Mouse (Mus musculus): ENCODE measurements at regions not wholly inside any gene's neighbourhood (a gene's known extent, or its start where the extent isn't known, plus 50 kb on each side); places are given as distances from the start of the nearest gene placed in this dataset.

DNA sequence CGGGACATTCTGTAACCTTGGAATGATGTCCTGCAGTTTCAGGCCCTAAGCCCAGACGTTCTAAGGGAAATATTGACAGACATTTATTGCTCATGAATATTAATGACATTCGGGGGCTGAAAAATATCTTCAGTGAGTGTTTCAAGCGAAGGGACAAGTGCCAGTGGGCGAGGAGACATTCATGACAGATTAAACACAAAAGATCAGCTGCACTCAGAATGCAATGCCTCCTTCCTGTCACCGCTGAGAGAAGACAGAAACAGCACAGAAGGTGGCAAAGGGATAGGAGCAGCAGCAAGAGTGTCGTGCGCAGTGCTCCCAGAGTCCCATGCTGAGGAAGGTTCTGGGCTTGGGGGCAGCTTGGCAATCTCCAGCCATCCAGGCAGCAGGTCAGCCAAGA is 85.1 kb upstream of the Otos start:
- DNase-seq (ENCODE audit: low spot score in 2 of 2), result no peak

DNA sequence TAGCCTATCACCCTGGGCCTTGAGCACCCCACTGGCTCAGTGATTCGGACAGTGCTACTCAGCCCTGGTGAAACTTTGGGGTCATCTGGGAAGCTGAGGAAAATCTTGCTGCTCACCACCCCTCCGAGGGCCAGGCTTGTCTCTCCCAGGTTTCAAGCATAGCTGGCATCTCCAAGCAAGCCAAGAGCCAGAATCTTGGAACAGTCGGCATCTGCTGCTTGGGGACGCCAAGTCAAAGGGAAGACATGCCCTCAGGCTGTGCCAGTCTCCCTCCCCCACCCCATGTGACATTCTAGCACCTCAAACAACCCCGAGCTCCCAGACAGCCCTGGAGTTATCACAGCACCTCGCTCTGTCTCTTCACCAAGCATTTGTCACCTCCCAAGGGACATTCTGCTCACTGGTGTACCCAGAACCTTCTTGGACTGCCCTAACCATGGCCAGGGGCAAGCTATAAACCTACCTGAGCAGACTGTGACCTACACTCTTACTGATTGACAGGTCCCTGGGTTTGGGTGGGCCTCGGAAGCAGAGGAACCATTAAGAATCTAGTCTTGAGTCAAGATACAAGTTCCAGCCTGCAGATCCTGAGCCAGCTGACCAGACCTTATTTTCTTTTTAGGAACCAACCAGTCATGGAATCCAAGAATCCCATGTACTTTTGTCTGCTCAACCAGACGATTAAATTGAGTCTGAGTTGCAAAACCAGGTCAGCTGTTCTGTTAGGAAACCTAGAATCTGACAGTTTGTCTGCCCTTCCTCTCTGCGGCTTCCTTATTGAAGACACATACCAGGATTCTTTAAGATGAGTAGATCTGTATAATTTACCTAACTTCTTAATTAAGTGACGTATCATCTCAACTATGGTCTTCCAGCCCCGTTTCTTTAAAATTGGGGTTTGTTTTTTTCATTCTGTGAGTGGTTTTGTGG is 83.0 kb upstream of the Otos start:
- intact Hi-C loops (cut with DNase I), result no loop called here
- no peak for DNase-seq (ENCODE audit: low spot score in 2 of 2)

More for the DNA sequence above, 85.1 kb upstream of the Otos start:
- intact Hi-C loops (cut with DNase I), result no loop called here

DNA sequence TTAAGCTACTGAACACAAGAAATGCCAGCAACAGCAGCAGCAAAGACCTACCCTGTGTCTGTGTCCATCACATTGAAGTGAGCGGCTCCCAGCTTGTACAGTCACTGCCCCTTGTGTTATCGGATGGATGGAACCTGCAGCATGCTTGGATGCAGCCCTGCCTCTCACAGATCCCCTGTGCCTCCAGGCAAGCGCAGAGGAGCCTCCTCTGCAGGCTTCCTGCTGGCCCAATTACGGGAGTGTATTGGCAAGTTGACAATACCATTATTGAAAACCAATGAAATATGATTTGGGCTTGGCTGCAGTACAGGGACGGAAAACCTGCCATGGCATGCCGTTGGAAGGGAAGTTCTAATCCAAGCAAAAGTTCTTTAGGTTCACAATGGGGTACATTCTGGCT is 81.9 kb upstream of the Otos start:
- intact Hi-C loops (cut with DNase I), result no loop called here
- DNase-seq (ENCODE audit: low spot score in 2 of 2), result peak in 1 of 2 experiments; percentile 16

DNA sequence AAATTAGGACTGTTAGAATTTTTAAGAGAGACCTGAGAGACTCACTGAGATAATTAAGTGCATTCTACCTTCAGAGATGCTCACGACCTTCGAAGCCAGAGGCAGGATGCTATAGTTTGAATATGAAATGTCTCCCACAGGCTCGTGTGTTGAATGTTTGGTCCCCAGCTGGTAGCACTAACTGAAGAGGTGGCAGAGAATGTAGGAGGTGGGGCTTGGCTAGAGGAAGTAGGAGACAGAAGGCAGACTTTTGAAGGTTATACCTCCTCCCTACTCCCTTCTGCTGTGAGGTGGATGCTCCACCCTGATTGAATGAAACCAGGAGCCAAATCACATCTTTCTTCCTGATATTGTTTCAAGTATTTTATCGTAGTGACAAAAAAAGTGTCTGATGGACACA is 79.3 kb upstream of the Otos start:
- intact Hi-C loops (cut with DNase I), result no loop called here
- peak in 1 of 2 experiments; percentile 46 for DNase-seq (ENCODE audit: low spot score in 2 of 2)

DNA sequence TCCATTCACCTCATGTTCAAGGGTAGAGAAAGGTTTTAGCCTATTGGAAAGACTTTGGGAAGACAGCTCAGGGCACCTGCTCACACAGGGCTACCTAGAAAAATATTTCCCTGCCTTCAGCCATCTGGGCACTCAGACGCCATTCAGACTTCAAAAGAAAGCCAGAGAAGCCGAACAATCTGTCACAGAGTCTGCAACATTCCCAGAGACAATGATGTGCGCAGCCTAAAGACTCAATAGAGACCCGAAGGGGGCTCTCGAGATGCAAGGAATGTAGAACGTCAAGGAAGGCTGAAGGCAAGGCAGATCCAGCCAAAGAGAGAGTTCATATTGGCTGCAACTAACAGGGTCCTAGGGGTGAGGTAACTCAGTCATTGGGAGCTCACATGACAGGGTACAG is 78.7 kb upstream of the Otos start:
- intact Hi-C loops (cut with DNase I), result no loop called here
- no peak for DNase-seq (ENCODE audit: low spot score in 2 of 2)

DNA sequence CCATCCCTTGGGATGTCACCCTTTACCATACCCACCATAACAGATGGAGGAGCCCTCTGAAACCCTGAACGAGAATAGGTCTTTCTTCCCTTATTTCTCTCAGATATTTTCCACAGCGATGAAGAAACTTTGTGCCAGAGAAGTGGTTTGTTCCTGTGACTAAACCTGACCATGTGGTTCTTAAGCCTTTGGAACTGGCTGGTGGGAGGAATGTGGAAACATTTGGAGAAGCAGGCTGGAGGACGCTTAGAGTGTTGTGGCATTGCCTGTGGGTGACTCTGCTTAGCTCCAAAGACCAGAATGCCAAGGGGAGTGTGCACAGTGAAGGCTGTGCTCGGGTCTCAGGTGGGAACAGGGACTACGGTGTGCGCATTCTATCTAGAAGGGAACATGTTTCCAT is 77.7 kb upstream of the Otos start:
- DNase-seq (ENCODE audit: low spot score in 2 of 2), result peak; percentile 49 to 58
- intact Hi-C loops (cut with DNase I), result no loop called here

DNA sequence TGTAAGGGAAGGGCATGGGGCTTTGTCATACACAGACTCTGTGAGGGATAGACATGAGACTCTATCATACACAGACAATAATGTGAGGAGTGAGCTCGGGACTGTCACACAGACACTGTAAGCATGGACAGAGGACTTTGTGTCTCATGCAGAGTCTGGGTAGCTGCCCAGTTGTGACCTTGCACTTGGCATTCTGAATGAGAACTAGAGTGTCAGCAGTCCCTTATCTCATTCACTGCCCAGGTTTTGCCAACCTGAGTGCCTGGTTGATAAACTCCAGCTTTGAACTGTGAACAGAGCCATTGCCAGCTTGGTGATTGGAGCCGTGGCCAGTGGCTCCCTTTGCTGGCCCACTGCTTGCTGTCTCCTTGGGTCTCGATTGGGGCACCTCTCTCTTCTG is 75.5 kb upstream of the Otos start:
- intact Hi-C loops (cut with DNase I), result no loop called here
- no peak for DNase-seq (ENCODE audit: low spot score in 2 of 2)

DNA sequence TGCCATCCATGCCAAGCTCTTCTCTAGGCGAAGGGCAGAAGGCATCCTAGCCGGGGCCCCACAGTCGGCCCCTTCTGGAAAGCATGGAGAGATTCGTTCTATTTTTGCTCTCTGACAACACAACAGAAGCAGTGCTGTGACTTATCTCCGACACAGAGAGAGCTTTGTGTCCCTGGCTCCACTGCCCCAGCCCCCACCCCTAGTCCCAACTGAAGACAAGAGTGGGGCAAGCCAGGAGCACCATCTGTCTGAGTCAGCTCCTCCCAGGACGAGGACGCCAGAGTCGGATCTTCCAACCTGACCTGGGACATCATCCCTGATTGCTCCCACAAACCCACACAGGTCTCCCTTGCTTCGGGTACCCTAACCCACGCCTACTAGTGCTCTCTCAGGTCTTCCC is 71.9 kb upstream of the Otos start:
- no peak for DNase-seq (ENCODE audit: low spot score in 2 of 2)
- intact Hi-C loops (cut with DNase I), result no loop called here

DNA sequence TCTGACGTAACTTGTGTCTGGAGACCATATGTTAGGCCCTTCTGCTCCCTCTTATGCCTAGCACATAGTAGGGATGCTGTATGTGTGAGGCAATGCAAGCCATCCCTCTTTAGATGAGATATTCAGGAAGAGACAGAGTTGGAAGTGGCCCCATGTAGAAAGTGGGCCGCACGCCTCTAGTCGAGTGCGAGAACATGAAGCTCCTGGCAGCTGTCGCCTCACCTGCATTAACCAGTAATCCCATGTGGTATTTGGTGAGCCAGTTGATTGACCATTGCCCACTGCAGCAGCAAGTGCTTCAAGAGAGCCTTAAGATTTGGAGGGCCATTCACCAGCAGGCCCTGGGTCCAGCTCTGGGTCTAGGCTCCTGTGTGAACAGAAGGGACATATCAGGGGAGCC is 71.2 kb upstream of the Otos start:
- intact Hi-C loops (cut with DNase I), result no loop called here
- DNase-seq (ENCODE audit: low spot score in 2 of 2), result no peak

DNA sequence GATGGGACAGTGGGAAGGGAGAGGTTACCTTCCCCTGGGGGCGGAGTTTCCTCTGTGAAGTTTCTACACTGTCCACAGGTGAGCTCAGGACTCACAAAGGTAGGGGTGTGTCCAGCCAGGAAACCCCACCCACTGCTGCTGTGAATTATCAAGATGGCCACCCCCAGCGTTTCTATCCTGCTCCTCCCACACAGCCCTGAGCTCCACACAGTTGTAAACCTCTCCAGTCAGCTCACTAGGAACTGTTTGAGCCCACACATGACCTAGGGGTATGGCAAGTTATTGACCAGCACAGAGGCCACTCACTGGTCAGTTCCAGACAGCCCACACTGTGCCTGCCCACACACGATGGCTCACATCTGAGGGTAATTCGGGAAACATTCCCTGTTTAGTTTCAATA is 69.5 kb upstream of the Otos start:
- intact Hi-C loops (cut with DNase I), result no loop called here
- peak in 1 of 2 experiments; percentile 15 for DNase-seq (ENCODE audit: low spot score in 2 of 2)

DNA sequence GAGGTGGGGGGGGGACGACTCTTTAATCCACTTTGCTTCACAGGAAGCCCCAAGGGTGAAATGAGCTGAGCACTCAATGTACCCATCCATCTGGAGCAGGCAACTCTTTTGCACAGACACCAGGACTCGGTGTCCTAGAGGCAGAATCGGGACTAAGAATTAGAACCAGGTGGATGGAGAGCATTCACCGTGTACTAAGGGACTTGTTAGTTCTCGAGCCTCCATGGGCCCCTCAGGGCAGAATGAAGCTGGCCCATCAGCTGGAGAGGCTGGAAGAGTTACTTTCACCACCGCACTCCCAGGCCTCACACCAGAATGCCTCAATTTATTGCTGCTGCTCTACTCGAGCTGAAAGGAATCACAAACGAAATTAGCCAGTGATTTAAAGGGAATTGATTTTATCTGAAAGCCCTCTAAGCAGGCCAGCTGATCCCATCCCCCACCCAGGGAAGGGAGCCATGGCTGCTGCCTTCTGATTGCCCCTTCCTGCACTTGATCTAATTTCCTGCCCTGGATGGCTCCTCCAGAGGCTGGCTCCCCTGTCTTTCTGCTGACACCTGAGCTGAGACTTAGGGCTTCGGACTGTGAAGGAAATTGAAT is 66.2 kb upstream of the Otos start:
- no peak for DNase-seq (ENCODE audit: low spot score in 2 of 2)
- intact Hi-C loops (cut with DNase I), result no loop called here

DNA sequence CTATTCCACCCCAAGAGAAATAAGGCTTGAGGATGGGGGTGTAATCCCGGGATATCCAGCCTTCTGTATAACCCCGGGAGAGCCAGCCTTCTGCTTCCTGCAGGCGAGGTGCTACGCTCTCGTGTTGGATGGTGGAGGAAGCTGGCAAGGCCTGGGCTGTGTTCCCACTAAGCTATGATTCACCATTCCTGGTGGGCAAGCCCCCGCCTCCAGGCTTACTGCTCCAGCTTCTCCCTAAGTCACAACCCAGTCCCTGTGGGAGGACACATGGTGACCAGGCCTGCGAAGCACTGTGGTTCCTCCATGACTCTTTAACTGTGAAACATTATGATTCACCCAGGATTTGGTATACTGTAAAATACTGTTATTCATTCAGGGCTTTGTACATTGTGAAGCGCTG is 63.7 kb upstream of the Otos start:
- peak; percentile 49 to 76 for DNase-seq (ENCODE audit: low spot score in 2 of 2)
- intact Hi-C loops (cut with DNase I), result no loop called here

DNA sequence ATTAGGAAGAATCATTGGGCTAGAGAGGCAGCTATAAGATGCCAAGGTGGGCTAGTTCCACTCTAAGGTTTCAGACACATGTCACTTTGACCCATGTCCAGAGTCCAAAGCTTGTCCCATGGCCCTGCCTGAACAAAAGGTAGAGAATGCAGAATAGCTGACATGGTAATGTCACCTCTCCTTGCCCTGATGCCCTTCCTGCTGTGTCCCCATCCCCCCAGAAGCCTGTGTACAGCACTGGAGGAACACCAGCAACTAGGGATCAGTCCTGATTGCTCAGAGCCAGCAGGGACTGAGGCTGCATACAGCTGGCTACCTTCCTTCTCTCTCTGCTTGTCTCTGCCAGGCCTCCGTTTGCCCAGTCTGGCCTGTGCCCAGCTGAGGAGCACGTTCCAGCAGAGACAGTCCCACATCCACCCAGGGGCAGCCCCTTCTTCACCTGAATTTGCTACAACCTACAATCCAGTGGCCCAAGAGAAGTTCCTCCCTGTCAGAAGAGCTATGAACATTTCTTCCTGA is 61.7 kb upstream of the Otos start:
- no peak for DNase-seq (ENCODE audit: low spot score in 2 of 2)
- intact Hi-C loops (cut with DNase I), result no loop called here

DNA sequence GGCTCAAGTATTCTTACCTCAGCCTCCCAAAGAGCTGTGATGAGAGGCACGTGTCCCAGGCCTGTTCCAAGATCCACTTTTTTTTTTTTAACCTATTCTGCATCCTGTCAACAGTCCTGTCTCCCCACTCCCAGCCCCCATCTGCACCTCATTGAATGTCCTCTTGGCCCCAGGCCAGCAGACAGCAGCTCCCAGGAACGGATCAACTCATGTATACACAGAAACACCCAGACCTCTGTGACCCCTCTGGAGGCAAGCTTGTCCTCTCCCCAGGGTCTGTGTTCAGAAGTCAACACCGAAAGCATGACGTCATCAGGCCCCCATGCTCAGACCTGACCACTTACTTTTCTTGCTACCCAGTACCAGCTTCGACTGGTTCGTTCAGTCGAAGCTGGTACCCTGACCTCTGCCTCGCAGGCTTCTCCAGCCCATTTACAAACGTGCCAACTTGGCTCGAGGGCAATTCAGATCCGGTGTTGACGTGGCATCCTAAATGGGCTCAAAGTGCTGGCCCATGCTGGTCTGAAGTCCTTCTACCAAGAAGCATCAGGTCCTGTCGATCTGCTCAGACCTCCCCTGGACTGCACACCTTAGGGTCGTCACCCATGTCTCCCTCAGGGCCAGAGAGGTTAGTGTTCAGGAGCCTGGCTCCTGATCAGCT is 60.7 kb upstream of the Otos start:
- DNase-seq (ENCODE audit: low spot score in 2 of 2), result no peak
- intact Hi-C loops (cut with DNase I), result no loop called here

DNA sequence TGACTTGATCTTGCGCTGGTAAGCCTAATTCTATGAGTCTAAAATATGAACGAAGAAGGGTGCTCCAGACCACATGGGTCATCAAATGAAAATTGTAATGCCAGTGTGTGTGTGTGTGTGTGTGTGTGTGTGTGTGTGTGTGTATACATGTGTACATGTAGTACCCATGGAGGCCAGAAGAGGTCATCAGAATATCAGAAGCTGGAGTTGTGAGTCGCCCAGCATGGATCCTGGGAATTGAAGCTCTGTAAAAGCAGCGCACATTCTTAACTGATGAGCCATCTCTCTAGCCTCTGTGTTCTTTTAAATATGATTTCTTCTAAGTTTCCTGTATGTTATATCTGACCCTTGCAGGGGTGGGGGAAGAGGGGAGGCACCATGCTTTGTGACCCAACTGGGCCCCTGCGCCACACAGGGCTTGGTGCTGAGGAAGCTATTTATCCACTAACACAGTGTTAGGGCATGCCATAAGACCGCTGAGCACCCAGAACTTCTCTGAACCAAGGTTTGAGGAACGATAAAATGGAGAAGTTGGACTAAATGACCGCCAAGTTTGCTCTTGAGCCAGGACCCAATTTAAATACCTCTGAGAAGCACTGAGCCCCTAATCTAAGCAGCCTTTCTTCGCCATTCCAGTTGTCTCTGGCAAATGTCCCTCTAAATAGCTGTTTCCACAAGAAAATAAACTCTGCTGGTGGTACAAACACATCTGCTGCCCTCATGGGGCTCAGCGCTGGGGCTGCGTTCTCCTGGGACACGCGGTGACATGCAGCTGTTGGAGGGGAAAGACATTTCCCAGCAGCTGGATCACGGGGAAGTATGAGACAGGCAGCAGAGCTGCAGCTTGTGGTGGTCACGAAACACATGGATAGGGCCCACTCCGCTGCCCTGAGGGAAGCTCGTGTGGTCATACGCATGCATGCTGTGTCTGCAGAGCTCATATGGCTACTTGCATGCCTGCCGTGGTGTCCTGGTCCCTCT is 59.6 kb upstream of the Otos start:
- intact Hi-C loops (cut with DNase I), result no loop called here
- DNase-seq (ENCODE audit: low spot score in 2 of 2), result no peak

DNA sequence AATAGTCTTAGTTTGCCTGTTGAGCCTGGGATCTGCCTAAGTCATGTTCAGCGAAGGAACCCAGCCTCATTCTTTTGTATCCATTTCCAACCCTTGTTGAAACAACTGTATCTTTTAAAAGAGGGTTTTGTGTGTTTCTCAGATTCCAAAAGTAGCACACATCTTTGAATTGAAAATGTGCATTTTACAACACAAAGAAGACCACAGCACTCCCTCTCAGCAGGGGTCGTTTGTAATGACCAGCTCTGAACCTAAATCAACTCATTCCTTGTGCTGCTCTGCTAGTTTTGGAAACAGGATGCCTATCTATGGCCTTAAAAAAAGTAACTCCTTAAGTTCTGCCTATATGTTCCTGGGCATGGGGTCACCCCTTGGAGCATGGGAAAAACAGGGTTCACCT is 58.8 kb upstream of the Otos start:
- DNase-seq (ENCODE audit: low spot score in 2 of 2), result no peak
- intact Hi-C loops (cut with DNase I), result no loop called here

DNA sequence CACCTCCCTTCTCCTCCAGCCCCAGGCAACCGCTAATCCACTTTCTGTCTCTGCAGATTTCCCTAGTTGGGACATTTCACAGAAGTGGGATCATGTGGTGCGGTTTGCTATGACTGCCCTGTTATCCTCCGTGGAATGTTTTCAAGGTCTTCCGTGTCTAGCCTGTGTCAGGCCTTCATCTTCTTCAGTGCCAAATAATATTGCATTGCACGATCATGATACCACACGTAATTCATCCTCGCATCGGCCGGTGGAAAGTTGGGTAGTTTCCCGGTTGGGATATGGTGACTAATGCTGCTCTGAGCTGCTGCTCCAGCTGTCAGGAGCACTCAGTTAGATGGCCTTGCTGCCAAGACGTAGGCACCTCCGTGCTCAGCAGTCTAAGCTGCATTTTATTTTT is 55.3 kb upstream of the Otos start:
- no peak for DNase-seq (ENCODE audit: low spot score in 2 of 2)

DNA sequence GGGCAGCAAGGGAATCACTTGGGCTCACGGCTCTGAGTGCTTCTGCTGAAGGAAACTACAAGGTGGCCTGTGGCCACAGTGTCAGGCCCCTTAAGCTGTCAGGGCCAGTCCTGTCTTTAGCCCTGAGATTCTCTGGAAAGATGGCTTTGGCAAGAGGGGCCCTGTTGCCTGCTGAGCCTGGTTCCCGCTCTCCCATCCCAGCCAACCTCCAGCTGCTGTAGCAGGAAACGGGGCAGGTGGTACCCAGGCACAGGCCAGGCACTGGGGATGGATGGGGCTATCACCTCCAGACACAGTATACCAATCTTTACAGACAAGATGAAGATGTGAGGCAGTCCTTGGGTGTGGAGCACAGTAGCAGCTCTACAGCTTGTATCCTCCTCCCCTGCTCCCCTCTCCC is 54.6 kb upstream of the Otos start:
- intact Hi-C loops (cut with DNase I), result no loop called here
- DNase-seq (ENCODE audit: low spot score in 2 of 2), result no peak

More for the DNA sequence above, 55.3 kb upstream of the Otos start:
- intact Hi-C loops (cut with DNase I), result no loop called here

DNA sequence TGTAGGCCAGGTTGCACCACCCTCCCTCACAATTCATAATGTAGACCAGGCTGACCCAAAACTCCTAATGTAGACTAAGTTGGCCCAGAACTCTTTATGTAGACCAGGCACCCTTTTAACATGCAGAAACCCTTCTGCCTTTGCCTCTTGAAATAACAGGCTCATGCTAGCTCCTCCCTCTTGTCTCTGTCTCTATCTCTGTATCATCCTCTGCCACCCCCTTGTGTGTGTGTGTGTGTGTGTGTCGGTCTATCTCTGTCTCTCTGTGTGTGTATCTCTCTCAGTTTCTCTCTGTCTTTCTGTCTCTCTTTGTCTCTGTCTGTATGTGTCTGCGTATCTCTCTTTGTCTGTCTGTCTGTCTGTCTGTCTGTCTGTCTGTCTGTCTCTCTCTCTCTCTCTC is 51.5 kb upstream of the Otos start:
- DNase-seq (ENCODE audit: low spot score in 2 of 2), result no peak
- intact Hi-C loops (cut with DNase I), result loop anchor here (1.0 kb wide), 1 partner anchor 128 kb away; no protein-coding TSS in a partner anchor

Measured in left cerebral cortex, postnatal 36 days (tissue).